Mouse (Mus musculus) small intestine, adult 2 months (tissue): ENCODE data around the gene Nrros.

ENCODE experiments used
- CTCF ChIP-seq: fragments of 200-500 bp; IDR thresholded peaks from 2 replicates; pipeline ENCODE4 v1.5.1; 2012; ENCODE audit warnings: low read depth, mild to moderate bottlenecking, control low read depth, inconsistent platforms, low read length, moderate library complexity, mixed read lengths; ENCODE audit not compliant: insufficient replicate concordance, insufficient read length; ENCODE audit errors: extremely low read depth
- POLR2A ChIP-seq: fragments of 200-500 bp; IDR thresholded peaks from 2 replicates; pipeline ENCODE4 v1.6.1; 2012; ENCODE audit warnings: low read depth, mild to moderate bottlenecking, control low read depth, inconsistent platforms, low read length, moderate library complexity

DNA sequence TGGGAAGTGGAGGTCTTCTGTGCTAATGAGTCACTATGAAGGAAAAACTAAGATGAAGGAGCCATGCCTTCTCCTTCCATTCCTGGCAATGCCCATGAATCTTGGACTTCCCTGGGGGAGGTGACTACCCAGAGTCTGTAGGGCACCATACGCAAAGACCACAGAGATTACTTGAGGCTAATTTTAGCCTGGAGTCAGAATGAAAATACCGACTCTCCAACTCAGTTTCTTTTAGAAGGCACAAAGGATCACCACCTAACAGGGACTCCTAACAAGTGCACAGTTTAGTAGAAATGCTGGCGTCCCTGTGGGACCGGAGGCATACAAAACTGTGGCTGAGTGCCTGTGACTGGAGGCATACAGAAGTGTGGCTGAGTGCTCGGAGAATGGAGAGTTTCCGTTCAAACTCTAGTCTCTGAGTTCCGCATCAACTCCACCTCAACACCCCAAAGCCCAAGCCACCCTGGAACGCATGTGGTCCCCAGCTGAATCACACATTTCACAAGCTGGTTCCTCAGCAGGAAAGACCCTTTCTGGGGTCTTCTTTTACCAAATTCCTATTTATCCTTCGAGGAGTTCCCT, 4.6 kb downstream of the Nrros start:
- no peak for TF ChIP-seq CTCF
- no peak for TF ChIP-seq POLR2A
